Mouse (Mus musculus) frontal cortex, adult (tissue): ENCODE data around the gene Hoxa2.

Experiments
- ATAC-seq: cut with Nextera tagmentation; 2 replicates; pipeline ENCODE4 v1.9.2; 2017; ENCODE audit warnings: mild to moderate bottlenecking, moderate library complexity, mixed read lengths; ENCODE audit not compliant: low TSS enrichment

The Hoxa2 gene

DNA sequence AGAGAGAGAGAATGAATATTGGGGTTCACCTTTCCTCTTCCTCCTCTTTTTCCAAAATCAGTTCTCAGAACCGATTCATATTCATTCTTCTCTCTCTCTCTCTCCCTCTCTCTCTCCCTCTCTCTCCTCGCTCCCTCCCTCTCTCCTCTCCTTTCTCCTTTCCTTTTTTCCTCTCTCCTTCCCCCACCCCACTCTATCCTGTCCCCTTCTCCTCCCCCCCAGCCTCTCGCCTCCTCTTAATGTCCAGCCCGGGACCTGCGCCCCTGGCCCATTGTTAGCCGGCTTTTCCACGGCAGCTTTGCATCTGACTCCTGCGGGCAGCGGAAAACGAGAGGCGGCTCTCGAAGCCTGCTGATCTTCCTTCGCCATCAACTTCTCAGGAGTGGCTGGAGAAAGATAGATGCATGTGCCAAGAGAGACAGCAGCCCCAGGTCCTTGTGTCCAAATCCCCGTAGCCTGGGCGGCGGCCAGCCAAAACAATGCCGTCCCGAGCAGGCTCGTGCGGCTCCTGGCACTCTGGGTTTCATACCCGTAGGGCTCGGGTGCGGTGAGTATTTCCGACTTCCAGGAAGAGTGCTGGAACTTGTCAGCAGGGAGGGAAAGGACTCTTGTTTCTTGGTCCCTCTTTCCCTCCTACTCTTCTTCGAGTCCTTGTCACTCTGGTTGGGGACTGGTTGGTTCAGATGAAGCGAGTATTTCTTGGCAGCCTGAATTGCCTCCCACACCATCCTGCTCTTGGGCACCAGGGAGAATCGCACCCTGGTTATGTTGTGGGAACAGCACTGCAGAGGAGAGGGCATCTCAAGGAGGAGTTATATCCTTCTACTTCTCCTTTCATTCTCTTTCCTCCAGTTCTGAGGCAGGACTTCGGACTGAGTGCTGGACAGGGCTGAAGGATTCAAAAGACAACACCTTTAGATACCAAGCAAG is 1.1 kb upstream of the Hoxa2 start:
- ATAC-seq: no peak

DNA sequence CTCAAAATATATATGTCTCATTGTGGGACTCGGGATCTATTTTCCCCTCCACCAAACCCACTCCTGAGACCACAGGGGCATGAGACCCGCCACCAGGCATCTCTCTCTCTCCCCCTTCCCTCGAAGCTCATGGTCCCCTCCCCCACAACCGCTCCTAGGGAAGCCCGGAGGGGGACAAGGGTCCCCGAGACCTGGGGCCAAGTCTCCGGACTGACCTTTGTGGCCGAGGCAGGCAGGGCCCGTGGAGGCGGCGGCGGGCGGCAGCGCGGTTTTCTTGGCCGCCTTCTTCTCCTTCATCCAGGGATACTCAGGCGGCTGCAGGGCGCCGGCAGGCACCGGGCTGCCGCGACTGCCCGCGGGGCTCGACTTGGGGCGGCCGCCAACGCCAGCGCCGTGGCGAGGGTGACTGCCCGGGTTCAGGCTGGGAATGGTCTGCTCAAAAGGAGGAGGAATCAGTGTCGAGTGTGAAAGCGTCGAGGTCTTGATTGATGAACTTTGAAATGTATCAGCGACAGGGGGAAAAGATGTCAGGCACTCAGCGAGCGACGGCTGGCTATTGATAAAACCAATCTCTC is 493 bp downstream of the Hoxa2 start:
- ATAC-seq: no peak

DNA sequence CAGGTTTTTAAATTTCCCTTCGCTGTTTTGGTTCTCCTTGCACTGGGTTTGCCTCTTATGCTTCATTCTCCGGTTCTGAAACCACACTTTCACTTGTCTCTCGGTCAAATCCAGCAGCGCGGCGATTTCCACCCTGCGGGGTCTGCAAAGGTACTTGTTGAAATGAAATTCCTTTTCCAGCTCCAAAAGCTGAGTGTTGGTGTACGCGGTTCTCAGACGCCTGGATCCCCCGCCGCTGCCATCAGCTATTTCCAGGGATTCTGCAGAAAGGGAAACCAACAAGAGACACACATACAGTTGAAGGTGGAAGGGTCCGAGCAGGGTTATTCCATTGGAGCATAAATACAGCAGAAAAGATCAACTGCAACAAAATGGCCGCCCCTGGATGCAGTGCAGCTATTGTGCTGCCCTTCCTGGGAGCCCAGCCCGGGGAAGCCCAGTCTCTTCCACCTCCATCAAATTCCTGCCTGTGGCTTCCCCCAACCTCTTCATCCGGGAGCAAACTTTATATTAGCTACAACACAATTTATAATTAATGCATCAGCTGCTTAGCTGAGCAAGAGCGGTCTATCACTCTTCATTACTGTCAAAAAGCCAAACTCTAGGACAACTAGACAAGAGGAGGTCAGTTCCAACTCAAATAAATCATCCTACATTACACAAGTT is 1.1 kb downstream of the Hoxa2 start:
- ATAC-seq: no peak

DNA sequence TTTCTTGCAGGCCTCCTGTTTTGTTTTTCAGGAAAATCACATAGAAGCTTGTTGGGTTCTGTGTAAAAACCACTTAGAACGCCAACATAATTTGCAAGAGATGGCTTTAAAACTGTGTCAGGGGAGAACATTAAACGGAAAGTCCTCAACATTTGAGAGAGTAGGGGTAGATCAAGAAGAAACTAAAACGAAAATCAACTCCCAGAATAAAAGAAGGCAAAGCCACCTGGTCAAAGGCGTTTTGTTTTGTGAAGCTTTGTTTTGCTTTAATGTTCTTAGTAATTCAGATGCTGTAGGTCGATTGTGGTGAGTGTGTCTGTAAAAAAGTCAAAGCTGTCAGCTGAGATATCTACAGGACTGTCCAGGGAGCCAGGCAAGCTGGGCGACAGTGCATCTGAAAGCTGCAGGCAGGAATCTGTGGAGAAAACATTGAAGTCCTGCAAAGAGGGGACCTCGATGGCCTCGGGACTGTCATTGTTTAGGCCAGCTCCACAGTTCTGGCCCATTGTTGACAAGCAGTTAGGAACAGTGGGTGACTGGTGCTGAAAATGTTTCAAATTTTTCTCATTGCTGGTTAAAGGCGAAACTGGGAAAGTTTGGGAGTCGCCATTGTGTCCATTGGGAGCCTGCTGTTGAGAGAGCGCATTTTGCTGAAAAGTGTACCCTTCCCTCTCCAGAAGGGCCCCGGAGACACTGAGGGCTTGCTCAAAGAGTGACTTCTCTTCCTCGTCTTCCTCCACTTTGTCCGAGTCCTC is 1.8 kb downstream of the Hoxa2 start:
- ATAC-seq: no peak

GRCm38 (mm10) chr6:52162093-52162380 is 2.6 kb downstream of the Hoxa2 start:
- no peak for ATAC-seq

DNA sequence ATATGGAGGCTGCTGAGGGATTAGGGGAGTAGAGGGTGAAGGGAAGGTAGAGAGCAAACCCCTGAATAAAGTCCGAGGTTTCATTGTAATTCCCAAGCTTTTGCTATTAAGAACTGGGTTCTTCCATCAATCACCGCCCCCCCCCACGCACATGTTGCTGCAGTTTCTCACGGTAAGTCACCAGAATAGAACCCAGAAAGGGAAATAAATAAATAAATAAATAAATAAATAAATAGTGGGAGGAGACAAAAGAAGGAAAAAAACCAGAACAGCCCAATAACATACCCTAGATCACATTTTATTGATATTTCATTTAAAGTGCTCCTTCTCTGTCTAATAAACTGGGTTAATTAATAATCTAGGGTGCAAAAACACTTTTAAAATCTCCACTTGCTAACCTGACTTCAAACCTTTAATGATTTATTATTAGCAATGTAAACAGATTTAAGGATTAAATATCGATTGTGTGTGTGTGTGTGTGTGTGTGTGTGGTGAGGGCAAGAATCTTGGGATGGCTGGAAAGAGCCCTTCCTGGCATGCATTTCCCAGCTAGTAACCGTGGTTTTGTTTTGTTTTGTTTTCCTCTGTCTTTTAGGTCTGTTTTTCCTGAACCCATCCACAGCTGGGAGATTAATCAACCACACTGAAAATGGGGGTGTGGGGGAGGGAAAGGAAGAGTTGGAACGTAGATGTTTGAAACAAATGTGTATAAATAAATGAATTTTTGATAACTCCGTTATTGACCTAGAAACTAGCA is 3.1 kb downstream of the Hoxa2 start:
- no peak for ATAC-seq

DNA sequence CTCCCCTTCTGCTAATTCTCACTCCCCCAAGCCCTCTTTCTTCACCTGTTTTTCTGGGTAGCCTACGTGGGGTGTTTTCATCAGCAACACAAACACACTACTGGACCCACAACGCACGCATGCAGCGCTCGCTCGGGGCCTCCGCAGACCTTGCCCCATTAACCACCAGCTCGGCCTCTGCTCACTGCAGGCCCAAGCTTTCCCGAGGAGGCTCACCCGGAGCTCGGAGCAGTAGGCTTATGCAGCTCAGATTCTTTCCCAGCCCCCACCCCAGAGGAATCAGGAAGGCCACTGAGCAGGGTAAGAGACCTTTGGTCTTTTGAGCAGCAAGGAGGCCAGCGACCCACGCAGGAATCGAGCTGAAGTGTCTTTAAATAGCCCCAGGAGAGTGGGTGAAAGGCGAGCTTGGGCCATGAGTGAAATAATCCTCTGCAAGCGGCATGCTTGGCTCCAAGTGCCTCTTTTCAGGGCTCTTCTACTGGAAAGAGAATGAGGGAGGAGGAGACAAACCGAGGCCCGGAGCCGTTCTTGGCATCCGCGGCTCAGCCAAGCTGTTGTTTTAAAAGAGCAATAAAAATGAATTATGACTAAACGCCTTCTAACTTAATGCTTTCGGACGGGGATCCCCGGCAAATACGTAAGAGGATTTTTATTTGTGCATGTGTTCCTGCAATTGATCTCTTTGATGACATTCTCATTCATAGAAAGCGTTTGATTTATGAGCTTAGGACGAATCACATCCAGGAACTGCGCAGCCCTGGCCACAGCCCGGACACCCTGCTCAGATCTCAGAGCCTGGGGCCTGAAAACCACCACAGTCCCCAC is 3.9 kb downstream of the Hoxa2 start:
- ATAC-seq: no peak

DNA sequence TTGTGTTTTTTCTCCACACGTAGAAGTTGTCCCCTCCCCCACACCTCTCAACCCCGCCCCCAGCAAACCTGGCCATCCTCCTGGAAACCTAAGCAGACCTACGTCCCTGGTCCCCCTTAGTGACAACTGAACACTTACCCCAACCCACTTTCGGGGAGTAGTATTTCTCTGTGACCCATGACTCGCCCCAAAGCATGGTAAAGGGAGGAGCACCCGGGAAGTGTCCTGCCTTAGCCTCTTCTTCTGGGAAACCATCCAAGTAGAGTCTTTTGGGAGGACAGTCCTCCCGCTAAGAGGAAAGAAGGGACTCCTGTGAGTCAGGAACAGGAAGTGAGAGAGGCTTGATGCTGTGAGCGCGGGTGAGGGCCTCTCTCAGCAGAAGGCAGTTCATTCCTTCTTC is 4.7 kb downstream of the Hoxa2 start:
- ATAC-seq: no peak

- ATAC-seq: no peak
These were observed 5.4 kb downstream of the Hoxa2 start for GRCm38 (mm10) chr6:52159164-52159761.

GRCm38 (mm10) chr6:52158276-52159051 is 6.2 kb downstream of the Hoxa2 start, which contains the start of gene Hoxa1:
Hoxa1 (minus strand) TSS chr6:52158317.
- ATAC-seq: no peak

- ATAC-seq: no peak
These were observed 7.0 kb downstream of the Hoxa2 start for GRCm38 (mm10) chr6:52157466-52158275.

GRCm38 (mm10) chr6:52156551-52157200 is 8.0 kb downstream of the Hoxa2 start:
- no peak for ATAC-seq

- no peak for ATAC-seq
These were observed 9.2 kb downstream of the Hoxa2 start for GRCm38 (mm10) chr6:52155471-52155870.

DNA sequence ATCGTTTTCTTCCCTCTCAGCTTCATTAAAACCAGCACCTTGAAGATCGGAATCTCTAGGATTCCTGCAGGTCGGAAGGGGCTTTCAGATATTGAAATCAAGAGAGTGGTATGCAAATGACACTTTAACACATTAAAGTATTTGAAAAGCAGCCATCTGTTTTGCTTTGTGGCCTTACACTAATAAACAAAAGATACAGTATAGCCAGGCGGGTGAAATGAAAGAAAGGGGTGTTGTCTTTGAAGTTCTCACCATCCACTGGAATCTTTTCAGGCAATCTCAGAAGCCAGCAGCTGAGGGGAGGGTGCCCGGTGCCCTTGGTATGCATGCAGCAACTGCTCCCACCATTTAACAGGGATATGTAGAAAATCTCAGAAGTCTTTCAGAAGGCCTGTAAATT is 10.6 kb downstream of the Hoxa2 start:
- ATAC-seq: no peak

GRCm38 (mm10) chr6:52153270-52153669 is 11.4 kb downstream of the Hoxa2 start:
- ATAC-seq: no peak

DNA sequence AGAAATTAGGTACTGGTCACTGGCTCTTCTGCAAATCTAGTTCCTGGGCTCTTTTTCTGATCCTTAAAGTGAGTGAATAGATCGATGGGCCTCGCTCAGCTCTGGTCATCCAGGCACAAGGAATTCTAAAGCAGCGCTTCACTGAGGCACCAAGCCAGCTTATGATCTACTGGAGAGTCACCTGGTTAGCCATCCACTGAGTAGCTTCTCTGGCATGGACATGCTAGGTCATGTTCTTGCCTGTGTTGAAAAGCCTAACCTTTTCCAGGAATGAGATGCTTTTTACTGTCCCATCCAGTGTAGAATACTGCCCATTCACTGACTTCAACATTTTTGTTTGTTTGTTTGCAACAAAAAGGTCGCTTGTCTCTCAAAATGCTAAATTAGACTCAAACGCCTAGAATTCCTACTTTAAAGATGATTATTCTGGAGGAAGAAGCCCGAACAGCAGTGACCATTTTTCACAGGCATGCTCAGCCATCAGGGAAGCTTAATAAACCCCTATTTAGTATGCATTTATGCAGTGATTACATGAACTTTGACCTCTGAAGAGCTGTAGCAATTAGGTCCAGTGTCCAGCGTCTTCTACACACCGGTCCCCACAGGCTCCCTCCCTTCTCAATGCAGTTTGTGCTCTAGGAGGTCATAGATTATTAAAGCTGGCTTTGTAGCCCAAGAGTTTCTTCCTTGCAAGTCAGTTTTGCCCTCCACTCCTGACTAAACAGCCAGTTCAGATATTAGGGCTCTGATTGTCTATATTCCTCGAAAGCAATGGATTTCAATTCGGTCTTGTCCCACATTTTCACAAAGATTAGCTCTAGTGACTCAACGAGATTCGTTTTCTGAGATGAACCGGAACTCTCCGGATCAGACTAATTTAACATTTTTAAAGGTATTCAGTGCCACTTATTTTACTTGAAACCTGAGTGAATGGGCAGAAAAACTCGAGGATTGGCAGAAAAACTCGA is 12.1 kb downstream of the Hoxa2 start:
- no peak for ATAC-seq

DNA sequence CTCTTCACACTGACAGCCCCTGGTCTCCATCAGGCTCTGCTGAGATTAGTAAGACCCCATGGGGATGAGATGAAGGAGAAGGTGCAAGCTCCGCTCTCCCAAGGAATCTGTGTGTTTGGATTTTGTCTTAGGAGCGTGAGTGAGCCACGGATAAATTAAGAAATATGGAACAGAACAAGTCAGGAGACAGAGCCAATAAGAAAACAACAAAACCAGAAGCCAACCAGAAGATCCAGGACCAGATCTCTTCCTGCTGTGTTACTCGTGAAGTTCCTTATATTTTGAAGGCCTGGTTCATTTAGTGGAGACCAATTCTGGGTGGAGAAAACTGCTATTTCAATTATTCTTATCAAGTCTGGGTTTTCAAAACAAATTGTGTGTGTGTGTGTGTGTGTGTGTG is 13.1 kb downstream of the Hoxa2 start:
- no peak for ATAC-seq
